Mouse (Mus musculus): ENCODE results near the gene Rbbp4.

DNA sequence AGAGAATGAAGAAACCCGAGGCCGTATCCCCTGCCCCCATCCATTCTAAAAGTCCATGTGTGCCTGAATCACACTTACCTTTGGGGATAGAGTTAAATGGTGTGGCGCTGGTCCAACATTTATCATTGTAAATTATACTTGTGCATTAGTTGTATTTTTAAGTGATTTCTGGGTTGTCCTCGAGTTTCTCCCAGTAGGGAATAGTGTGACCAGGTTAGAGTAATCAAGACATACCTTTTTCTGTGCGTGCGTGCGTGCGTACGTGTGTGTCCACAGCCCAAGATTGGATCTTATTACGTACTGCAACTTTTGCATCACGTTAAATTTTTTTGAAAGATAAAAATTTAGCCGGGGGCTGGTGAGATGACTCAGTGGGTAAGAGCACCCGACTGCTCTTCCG, 1.1 kb upstream of the Rbbp4 start:
- TF ChIP-seq CTCF (IDR thresholded peaks at IDR 0.05; ENCODE audit: extremely low read depth, insufficient read depth, low read length) (no peak), POLR2A (IDR thresholded peaks at IDR 0.05; ENCODE audit: extremely low read depth, insufficient read depth, low read length) (no peak)
